Mouse (Mus musculus) MEL-GATA-1-ER (cell line): ENCODE measurements around the gene Cryz.

Experiments
- DNase-seq: peaks from one replicate; pipeline ENCODE4 v3.0.0-alpha.2; 2012; ENCODE audit warnings: low read depth; ENCODE audit errors: extremely low read depth

Gene Cryz

DNA sequence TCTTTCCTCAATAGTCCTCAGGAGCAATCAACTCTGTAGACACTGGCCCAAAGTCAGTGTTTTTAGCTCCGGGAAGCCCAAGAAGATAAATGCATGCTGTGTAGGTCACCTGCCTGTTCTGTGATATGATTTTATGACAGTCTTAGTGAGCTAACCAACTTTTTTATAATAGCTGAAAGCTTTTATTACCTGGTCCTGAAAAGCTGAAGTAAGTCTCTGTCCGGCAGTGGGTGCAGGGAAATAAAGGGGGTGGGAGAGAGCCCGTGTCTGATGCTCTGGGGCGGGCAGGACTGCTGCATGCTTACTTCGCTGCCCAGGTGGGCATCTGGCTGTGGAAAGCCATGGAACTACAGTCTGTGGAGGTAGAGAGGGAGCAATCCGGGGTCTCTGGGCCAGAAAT is 74.1 kb downstream of the Cryz start:
- no peak for DNase-seq

- DNase-seq = no peak
These were observed 74.5 kb downstream of the Cryz start for GRCm38 (mm10) chr3:154671013-154671412.
